Mouse (Mus musculus) embryonic fibroblast, embryonic 13.5 days (primary cell): ENCODE measurements around the gene Fuz.

Experiments used
- CTCF ChIP-seq: IDR thresholded peaks from 2 replicates; pipeline ENCODE4 v1.5.1; 2011; ENCODE audit warnings: mild to moderate bottlenecking, control low read depth, low read length, moderate library complexity, borderline replicate concordance; ENCODE audit not compliant: insufficient read depth
- POLR2A ChIP-seq: IDR thresholded peaks from 2 replicates; pipeline ENCODE4 v1.6.1; 2011; ENCODE audit warnings: low read depth, mild to moderate bottlenecking, control low read depth, low read length, moderate library complexity

DNA sequence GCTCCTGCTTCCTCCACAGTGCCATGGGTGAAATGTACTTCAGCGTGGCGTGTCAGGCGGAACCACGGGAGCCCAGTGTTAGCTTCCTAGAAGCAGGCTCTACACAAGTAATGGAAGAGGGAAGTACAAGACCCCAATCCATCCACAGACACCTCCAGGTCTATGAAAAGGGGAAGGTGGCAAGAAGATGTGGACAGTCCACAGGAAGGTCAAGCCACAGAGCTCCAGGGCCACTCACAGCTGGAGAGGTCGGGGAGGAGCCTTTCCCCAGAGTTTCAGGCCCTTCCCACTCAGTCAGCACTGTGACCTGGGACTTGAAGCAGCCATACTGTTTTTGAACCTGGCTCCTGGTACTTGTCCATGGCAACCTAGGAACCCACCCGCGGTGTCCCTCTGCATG lies 8.9 kb upstream of the Fuz start:
- TF ChIP-seq POLR2A, result no peak
- no peak for TF ChIP-seq CTCF
